Mouse (Mus musculus): ENCODE data around the gene Nkiras2. TPM values are rescaled to one million over a fixed set of nuclear protein-coding genes. Genes with fewer than 3 reads are reported as not detected.
"Not testable (repeated sequence)": the region's sequence is repeated elsewhere in the genome, so short reads cannot be mapped to it uniquely, and the experiment has no call there.

Nkiras2 gene
- polyA plus RNA-seq, 1 experiment from 2014 or later: 57.6 TPM

- H3K4me1 ChIP-seq (replicated peaks): 0 out of 2 replicates have a peak, but pooled peaks cover 3% of the 10 kb centered on the region
- no peaks in the 10 kb centered on the region for H3K27me3 ChIP-seq (replicated peaks)
- H3K36me3 ChIP-seq: peaks cover 6% of the 10 kb centered on the region
- no peak overlapping the region for H3K27ac ChIP-seq
- ATAC-seq: no peak
- no peaks in the 10 kb centered on the region for H3K9me3 ChIP-seq
- 78% methylated on average over 8 of the region's 8 CpGs for WGBS
- H3K4me2 ChIP-seq (replicated peaks): no peak overlapping the region
- H3K4me3 ChIP-seq (replicated peaks): no peak overlapping the region
- no peak overlapping the region for H3K9ac ChIP-seq
These were observed 15.2 kb upstream of the Nkiras2 start for GRCm38 (mm10) chr11:100603813-100604212.

GRCm38 (mm10) chr11:100604321-100605005 lies 14.6 kb upstream of the Nkiras2 start:
- 0 out of 2 replicates have a peak, but pooled peaks cover 3% of the 10 kb centered on the region for H3K4me1 ChIP-seq (replicated peaks)
- no peak overlapping the region for H3K4me2 ChIP-seq (replicated peaks)
- no peak overlapping the region for H3K9ac ChIP-seq
- H3K27me3 ChIP-seq (replicated peaks): no peaks in the 10 kb centered on the region
- no peak for ATAC-seq
- WGBS: 75% methylated on average over 4 of the region's 4 CpGs
- 0 out of 2 replicates have a peak, but pooled peaks cover under 1% of the 10 kb centered on the region for H3K36me3 ChIP-seq
- H3K4me3 ChIP-seq (replicated peaks): no peak overlapping the region
- H3K9me3 ChIP-seq: no peaks in the 10 kb centered on the region
- H3K27ac ChIP-seq: no peak overlapping the region

GRCm38 (mm10) chr11:100605451-100605850 lies 13.6 kb upstream of the Nkiras2 start:
- Histone ChIP-seq H3K4me1 (replicated peaks) (peaks cover 7% of the 10 kb centered on the region; the same call in 1 of the 2 replicates), H3K4me2 (replicated peaks) (no peak overlapping the region), H3K9me3 (no peaks in the 10 kb centered on the region), H3K4me3 (replicated peaks) (no peak overlapping the region), H3K27me3 (replicated peaks) (no peaks in the 10 kb centered on the region), H3K36me3 (no peaks in the 10 kb centered on the region), H3K9ac (no peak overlapping the region), H3K27ac (no peak overlapping the region)
- WGBS: 90% methylated on average over 10 of the region's 10 CpGs
- no peak for ATAC-seq

GRCm38 (mm10) chr11:100607121-100607520 lies 11.9 kb upstream of the Nkiras2 start:
- Histone ChIP-seq H3K9ac (no peak overlapping the region), H3K9me3 (no peaks in the 10 kb centered on the region), H3K27ac (no peak overlapping the region), H3K4me2 (replicated peaks) (no peak overlapping the region), H3K27me3 (replicated peaks) (no peaks in the 10 kb centered on the region), H3K4me3 (replicated peaks) (no peak overlapping the region), H3K36me3 (no peaks in the 10 kb centered on the region), H3K4me1 (replicated peaks) (peaks cover 7% of the 10 kb centered on the region; the same call in 1 of the 2 replicates)
- no peak for ATAC-seq
- 84% methylated on average over 6 of the region's 6 CpGs for WGBS

GRCm38 (mm10) chr11:100608796-100609195 lies 10.2 kb upstream of the Nkiras2 start:
- no peaks in the 10 kb centered on the region for H3K36me3 ChIP-seq
- H3K4me2 ChIP-seq (replicated peaks): no peak overlapping the region
- H3K27me3 ChIP-seq (replicated peaks): no peaks in the 10 kb centered on the region
- ATAC-seq: no peak
- no peak overlapping the region for H3K4me3 ChIP-seq (replicated peaks)
- H3K9me3 ChIP-seq: no peaks in the 10 kb centered on the region
- H3K4me1 ChIP-seq (replicated peaks): peaks cover 15% of the 10 kb centered on the region; the same call in 1 of the 2 replicates
- 63% methylated on average over 4 of the region's 4 CpGs for WGBS
- no peak overlapping the region for H3K27ac ChIP-seq
- H3K9ac ChIP-seq: no peak overlapping the region

GRCm38 (mm10) chr11:100609355-100609996 lies 9.6 kb upstream of the Nkiras2 start:
- Histone ChIP-seq H3K27me3 (replicated peaks) (no peaks in the 10 kb centered on the region), H3K4me3 (replicated peaks) (no peak overlapping the region), H3K36me3 (no peaks in the 10 kb centered on the region), H3K9me3 (no peaks in the 10 kb centered on the region), H3K4me1 (replicated peaks) (peaks cover 14% of the 10 kb centered on the region; the same call in 1 of the 2 replicates), H3K9ac (no peak overlapping the region), H3K4me2 (replicated peaks) (no peak overlapping the region), H3K27ac (no peak overlapping the region)
- no peak for ATAC-seq
- 85% methylated on average over 5 of the region's 5 CpGs for WGBS

- Histone ChIP-seq H3K4me2 (replicated peaks) (no peak overlapping the region), H3K9me3 (no peaks in the 10 kb centered on the region), H3K36me3 (no peaks in the 10 kb centered on the region), H3K27me3 (replicated peaks) (no peaks in the 10 kb centered on the region), H3K4me3 (replicated peaks) (no peak overlapping the region), H3K9ac (no peak overlapping the region), H3K4me1 (replicated peaks) (peaks cover 13% of the 10 kb centered on the region; the same call in 1 of the 2 replicates), H3K27ac (no peak overlapping the region)
- 69% methylated on average over 9 of the region's 9 CpGs for WGBS
- ATAC-seq: no peak
These were observed 8.9 kb upstream of the Nkiras2 start for GRCm38 (mm10) chr11:100609997-100610680.

DNA sequence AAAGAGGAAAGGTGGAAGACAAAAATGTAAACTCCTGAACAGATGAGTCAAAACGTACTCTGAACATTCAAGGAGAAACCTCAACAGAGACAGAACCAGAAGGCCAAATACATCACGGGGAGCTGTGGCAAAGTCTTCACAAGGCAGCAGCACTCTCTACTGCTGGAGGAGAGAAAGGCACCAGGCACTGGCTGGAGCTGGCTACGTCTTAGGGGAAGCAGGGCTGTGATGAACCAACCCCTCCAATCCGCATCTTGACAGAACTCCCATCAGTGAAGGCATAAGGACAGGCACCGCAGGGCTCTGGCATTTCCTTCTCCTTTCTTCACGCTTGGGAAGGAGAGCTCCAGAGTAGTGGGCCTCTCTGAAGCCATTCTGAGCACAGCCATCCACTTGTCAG lies 7.4 kb upstream of the Nkiras2 start:
- no peak for ATAC-seq
- Histone ChIP-seq H3K4me1 (replicated peaks) (peaks cover 13% of the 10 kb centered on the region; the same call in 1 of the 2 replicates), H3K36me3 (no peaks in the 10 kb centered on the region), H3K4me3 (replicated peaks) (no peak overlapping the region), H3K27me3 (replicated peaks) (no peaks in the 10 kb centered on the region), H3K9me3 (no peaks in the 10 kb centered on the region), H3K27ac (no peak overlapping the region), H3K4me2 (replicated peaks) (no peak overlapping the region), H3K9ac (no peak overlapping the region)
- 81% methylated on average over 6 of the region's 6 CpGs for WGBS

DNA sequence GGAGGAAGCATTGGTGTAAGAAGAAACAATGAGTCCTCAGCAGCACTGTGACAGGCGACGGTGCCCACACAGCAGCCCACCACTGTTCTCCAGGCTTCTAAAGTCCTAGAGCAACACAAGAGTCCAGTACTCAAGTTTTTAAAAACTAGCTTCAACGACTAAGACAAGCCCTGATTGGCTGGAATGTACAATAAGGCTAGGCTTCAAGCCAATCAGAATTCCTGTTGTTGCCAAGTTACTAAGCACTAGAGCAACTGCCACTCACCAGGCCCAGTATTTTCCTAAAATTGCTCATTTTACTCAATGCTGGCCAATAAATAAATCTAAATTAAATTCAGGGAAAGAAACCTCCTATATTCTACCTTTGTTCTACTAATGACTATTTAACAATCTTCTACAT lies 5.8 kb upstream of the Nkiras2 start:
- H3K4me2 ChIP-seq (replicated peaks): no peak overlapping the region

GRCm38 (mm10) chr11:100616332-100616731 lies 2.7 kb upstream of the Nkiras2 start:
- Histone ChIP-seq H3K9me3 (no peaks in the 10 kb centered on the region), H3K27ac (no peak overlapping the region), H3K27me3 (replicated peaks) (no peaks in the 10 kb centered on the region), H3K4me3 (replicated peaks) (no peak overlapping the region), H3K9ac (no peak overlapping the region), H3K36me3 (no peaks in the 10 kb centered on the region), H3K4me2 (replicated peaks) (no peak overlapping the region), H3K4me1 (replicated peaks) (peaks cover 21% of the 10 kb centered on the region)
- no peak for ATAC-seq
- 92% methylated on average over 5 of the region's 5 CpGs for WGBS

More for the DNA sequence above, 5.8 kb upstream of the Nkiras2 start:
- H3K4me1 ChIP-seq (replicated peaks): peaks cover 21% of the 10 kb centered on the region
- H3K4me3 ChIP-seq (replicated peaks): no peak overlapping the region
- H3K9me3 ChIP-seq: no peaks in the 10 kb centered on the region
- H3K36me3 ChIP-seq: no peaks in the 10 kb centered on the region
- 0 out of 2 replicates have a peak overlapping the region, but pooled peaks have one; percentile 9 for H3K27ac ChIP-seq
- H3K9ac ChIP-seq: no peak overlapping the region
- H3K27me3 ChIP-seq (replicated peaks): no peaks in the 10 kb centered on the region
- 86% methylated on average over 3 of the region's 3 CpGs for WGBS
- ATAC-seq: no peak

DNA sequence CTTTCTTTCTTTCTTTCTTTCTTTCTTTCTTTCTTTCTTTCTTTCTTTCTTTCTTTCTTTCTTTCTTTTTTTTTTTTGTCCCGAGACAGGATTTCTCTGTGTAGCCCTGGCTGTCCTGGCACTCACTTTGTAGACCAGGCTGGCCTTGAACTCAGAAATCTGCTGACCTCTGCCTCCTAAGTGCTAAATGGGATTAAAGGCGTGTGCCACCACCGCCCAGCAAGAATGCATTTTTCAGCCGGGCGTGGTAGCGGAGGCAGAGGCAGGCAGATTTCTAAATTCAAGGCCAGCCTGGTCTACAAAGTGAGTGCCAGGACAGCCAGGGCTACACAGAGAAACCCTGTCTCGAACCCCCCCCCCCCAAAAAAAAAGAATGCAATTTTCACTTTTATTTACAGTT lies 2.2 kb upstream of the Nkiras2 start:
- not testable (repeated sequence) for ATAC-seq; H3K4me3 ChIP-seq (replicated peaks); H3K36me3 ChIP-seq; H3K9me3 ChIP-seq; H3K9ac ChIP-seq; H3K27ac ChIP-seq; H3K27me3 ChIP-seq (replicated peaks); H3K4me2 ChIP-seq (replicated peaks)
- WGBS: 91% methylated on average over 7 of the region's 7 CpGs
- H3K4me1 ChIP-seq (replicated peaks): peaks cover 21% of the 10 kb centered on the region

DNA sequence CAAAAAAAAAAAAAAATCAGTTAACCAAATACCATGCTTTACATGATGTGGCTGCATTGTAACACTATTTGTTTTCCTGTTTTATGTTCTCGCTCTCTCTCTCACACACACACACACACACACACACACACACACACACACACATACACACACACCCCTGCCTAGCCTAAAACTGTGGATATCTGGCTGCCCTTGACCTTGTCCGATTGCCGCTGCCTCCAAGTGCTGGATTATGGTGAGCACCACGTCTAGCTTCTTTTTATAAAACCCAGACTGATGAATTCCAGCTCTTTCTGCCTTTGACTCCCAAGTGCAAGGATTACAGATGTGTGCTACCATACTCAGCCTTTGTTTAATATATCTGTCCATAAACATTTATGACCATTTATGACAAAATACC lies 1.6 kb upstream of the Nkiras2 start:
- Histone ChIP-seq H3K4me3 (replicated peaks) (no peak overlapping the region), H3K27me3 (replicated peaks) (no peaks in the 10 kb centered on the region), H3K9me3 (no peaks in the 10 kb centered on the region), H3K9ac (no peak overlapping the region), H3K27ac (no peak overlapping the region), H3K36me3 (no peaks in the 10 kb centered on the region), H3K4me2 (replicated peaks) (peak overlapping the region; percentile 82), H3K4me1 (replicated peaks) (peaks cover 21% of the 10 kb centered on the region)
- ATAC-seq: no peak
- WGBS: 58% methylated on average over 4 of the region's 4 CpGs

All from intestine, embryonic 15.5 days (tissue).